Mouse (Mus musculus) midbrain, embryonic 14.5 days (tissue): ENCODE measurements around the gene Rps6ka1. TPM values are rescaled to one million over a fixed set of nuclear protein-coding genes. Genes with fewer than 3 reads are reported as not detected.
"Not testable (repeated sequence)": the region's sequence is repeated elsewhere in the genome, so short reads cannot be mapped to it uniquely, and the experiment has no call there.

ENCODE experiments used
- ATAC-seq: fragments of 200-750 bp; cut with Nextera tagmentation; 2 replicates; pipeline ENCODE4 v1.8.0; 2017; ENCODE audit warnings: moderate number of reproducible peaks, moderate library complexity; ENCODE audit not compliant: low FRiP score, low TSS enrichment
- DNase-seq: peaks from one replicate; pipeline ENCODE4 v3.0.0-alpha.2; 2015
- H3K27ac ChIP-seq: fragments of 300-500 bp; sonication (generic); replicated peaks from 2 replicates; pipeline ENCODE4 v1.5.1; 2014; ENCODE audit warnings: mild to moderate bottlenecking, low read depth, low read length, moderate library complexity
- H3K27me3 ChIP-seq: fragments of 300-500 bp; sonication (generic); 2 replicates; pipeline ENCODE4 v1.6.1; 2014; ENCODE audit warnings: low read length, control low read depth, mixed read lengths; ENCODE audit not compliant: control insufficient read depth, insufficient read depth
- H3K36me3 ChIP-seq: fragments of 300-500 bp; sonication (generic); 2 replicates; pipeline ENCODE4 v1.6.1; 2014; ENCODE audit warnings: low read length, control low read depth; ENCODE audit not compliant: control insufficient read depth, insufficient read depth
- H3K4me1 ChIP-seq: fragments of 300-500 bp; sonication (generic); 2 replicates; pipeline ENCODE4 v1.6.1; 2014; ENCODE audit warnings: mild to moderate bottlenecking, antibody characterized with exemption, low read length, control low read depth; ENCODE audit not compliant: control insufficient read depth, insufficient read depth
- H3K4me2 ChIP-seq: fragments of 300-500 bp; sonication (generic); 2 replicates; pipeline ENCODE4 v1.6.1; 2014; ENCODE audit warnings: mild to moderate bottlenecking, low read length, moderate library complexity
- H3K4me3 ChIP-seq: fragments of 300-500 bp; sonication (generic); replicated peaks from 2 replicates; pipeline ENCODE4 v1.5.1; 2014; ENCODE audit warnings: low read depth, low read length
- H3K9ac ChIP-seq: fragments of 300-500 bp; sonication (generic); replicated peaks from 2 replicates; pipeline ENCODE4 v1.6.1; 2014; ENCODE audit warnings: mild to moderate bottlenecking, low read length, moderate library complexity
- H3K9me3 ChIP-seq: fragments of 300-500 bp; sonication (generic); 2 replicates; pipeline ENCODE4 v1.6.1; 2016; ENCODE audit warnings: low read length, control low read depth, mixed read lengths; ENCODE audit not compliant: control insufficient read depth
- WGBS: fragments of 180-500 bp; shearing (Covaris S2); extraction: QIAGEN DNeasy Blood & Tissue Kit; methylation state at CpG from one replicate; pipeline ENCODE4 v1.1.7; 2014; 5-methylcytosine and 5-hydroxymethylcytosine counted together
- polyA plus RNA-seq: library from polyadenylated mRNA; unstranded; fragments of >200 nt; fragmentation: Nextera tagmentation; extraction: Ambion mirVana; gene quantifications from 2 replicates; pipeline ENCODE4 v1.2.1, GENCODE M21; 2014

Rps6ka1 gene
- 18.8 and 22.0 TPM in 2 replicates for polyA plus RNA-seq

DNA sequence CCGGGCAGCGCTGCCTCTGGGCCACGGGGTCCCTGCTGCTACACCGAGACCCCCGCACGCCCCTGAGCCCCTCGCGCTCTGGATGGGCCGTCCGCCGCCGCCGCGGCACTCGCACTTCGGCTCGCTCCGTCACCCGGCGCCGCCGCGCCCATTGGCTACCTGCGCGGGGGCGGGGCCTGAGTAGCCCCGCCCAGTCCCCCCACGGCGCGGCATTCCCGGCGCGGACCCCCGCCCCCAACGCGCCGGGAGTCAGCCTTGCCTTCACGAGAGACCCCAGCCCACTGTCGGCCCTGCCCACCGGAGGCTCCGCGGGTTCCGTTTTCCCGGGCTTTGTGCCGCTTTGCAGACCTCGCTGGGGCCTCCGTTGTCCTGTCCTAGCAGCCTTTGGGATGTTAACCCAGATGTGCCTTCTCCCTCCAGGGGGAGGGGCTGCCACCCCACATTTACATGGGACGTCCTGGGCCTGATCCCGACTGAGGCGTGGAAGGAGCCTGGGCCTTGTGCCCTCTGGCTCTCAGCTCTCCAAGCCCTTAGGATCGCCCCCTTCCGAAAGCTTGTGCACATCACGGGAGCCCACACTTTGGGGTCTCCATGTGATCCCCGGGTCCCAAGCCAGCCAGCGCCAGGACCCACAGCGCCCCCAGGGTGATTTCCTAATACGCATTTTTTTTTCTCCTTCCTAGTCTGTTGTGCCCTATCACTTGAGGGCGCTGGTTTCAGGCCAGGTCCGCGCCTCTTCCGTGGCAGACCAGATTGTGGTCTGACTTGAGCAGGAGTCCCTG, at the start of gene Rps6ka1:
TSS of gene Rps6ka1 (minus strand) at position 126 of the 782 bp plus-strand sequence.
- Histone ChIP-seq H3K4me2 (peak within 1 kb of the TSS; percentile 93), H3K27ac (peak within 1 kb of the TSS; percentile 80), H3K36me3 (no peaks in the 10 kb centered on the region), H3K9ac (peak within 1 kb of the TSS; percentile 81), H3K4me1 (no peaks in the 10 kb centered on the region), H3K9me3 (no peaks in the 10 kb centered on the region), H3K27me3 (no peaks in the 10 kb centered on the region), H3K4me3 (peak within 1 kb of the TSS; percentile 75)
- ATAC-seq (peak; percentile 92), DNase-seq (peak; percentile 95)
- WGBS, result under 1% methylated on average over 61 of the region's 61 CpGs

- no peaks in the 10 kb centered on the region for H3K9me3 ChIP-seq
- no peaks in the 10 kb centered on the region for H3K27me3 ChIP-seq
- DNase-seq (no peak), ATAC-seq (no peak)
- H3K4me1 ChIP-seq, result no peaks in the 10 kb centered on the region
- 81% methylated on average over 3 of the region's 3 CpGs for WGBS
- H3K27ac ChIP-seq, result no peak overlapping the region
- no peaks in the 10 kb centered on the region for H3K36me3 ChIP-seq
- no peak overlapping the region for H3K4me2 ChIP-seq
- H3K9ac ChIP-seq, result no peak overlapping the region
- no peak overlapping the region for H3K4me3 ChIP-seq
Measured at GRCm38 (mm10) chr4:133931785-133932184, 44.2 kb upstream of the Rps6ka1 start.

DNA sequence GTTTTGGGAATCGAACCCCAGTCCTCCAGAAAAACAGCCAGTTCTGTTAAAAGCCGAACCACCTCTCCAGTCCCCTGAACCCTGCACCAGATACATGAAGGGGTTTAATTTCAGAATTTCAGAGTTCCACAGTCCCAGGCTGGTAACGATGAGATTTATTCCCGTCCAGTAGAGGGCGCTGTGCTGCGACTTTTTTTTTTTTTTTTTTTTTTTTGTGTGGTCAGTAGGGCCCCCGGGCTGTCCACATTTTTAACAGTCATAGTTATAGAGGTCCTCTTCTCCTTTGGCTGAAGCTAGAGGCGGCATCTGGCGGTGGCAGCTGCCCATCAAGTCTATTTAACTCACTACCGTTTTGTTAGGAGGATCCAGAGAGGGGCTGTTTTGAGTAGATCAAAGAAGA, 43.8 kb upstream of the Rps6ka1 start:
- Histone ChIP-seq H3K4me3 (no peak overlapping the region), H3K27me3 (no peaks in the 10 kb centered on the region), H3K36me3 (no peaks in the 10 kb centered on the region), H3K9me3 (no peaks in the 10 kb centered on the region), H3K4me1 (no peaks in the 10 kb centered on the region), H3K9ac (no peak overlapping the region), H3K27ac (no peak overlapping the region), H3K4me2 (no peak overlapping the region)
- DNase-seq (peak; percentile 40), ATAC-seq (no peak)
- 14% methylated on average over 10 of the region's 10 CpGs for WGBS

GRCm38 (mm10) chr4:133929278-133929670, 41.7 kb upstream of the Rps6ka1 start:
- no peaks in the 10 kb centered on the region for H3K36me3 ChIP-seq
- WGBS, result 53% methylated on average over 7 of the region's 7 CpGs
- H3K9ac ChIP-seq, result no peak overlapping the region
- H3K27ac ChIP-seq, result no peak overlapping the region
- ATAC-seq (no peak), DNase-seq (no peak)
- H3K4me1 ChIP-seq, result no peaks in the 10 kb centered on the region
- H3K4me2 ChIP-seq, result no peak overlapping the region
- H3K4me3 ChIP-seq, result no peak overlapping the region
- no peaks in the 10 kb centered on the region for H3K9me3 ChIP-seq
- no peaks in the 10 kb centered on the region for H3K27me3 ChIP-seq

DNA sequence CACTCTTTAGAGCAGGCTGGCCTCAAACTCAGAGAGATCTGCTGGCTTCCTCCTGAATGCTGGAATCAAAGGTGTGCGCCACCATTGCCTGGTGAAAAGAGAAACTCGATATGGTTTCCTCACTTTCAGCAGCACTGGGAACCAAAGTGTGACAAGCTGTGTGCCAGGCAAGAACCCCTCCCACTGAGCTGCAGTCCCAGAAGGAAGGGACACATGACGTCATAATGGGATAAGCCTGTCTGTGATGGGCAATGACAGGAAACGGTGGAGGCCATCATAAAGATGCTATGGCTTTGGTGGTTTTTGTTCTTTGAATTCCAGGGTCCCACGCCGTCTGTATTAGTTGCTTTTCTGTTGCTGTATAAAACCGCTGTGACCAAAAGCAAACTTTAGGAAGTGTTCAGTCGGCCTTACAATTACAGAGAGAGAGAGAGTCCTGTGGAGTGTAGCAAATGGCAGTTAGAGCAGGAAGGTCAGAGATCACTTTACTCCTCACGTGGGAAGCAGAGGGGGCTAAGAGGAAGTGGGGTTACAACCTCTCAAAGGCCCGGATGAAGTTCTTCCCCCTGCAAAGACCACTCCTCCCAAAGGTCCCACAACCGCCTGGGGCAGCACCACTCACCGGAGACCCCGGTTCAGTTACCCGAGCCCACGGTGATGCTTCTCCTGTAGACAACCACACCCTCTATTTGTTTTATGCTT, 41.1 kb upstream of the Rps6ka1 start:
- ATAC-seq, result no peak
- H3K27ac ChIP-seq, result no peak overlapping the region
- no peak overlapping the region for H3K4me2 ChIP-seq
- H3K27me3 ChIP-seq, result no peaks in the 10 kb centered on the region
- H3K4me3 ChIP-seq, result no peak overlapping the region
- DNase-seq, result no peak
- 66% methylated on average over 15 of the region's 15 CpGs for WGBS
- no peaks in the 10 kb centered on the region for H3K9me3 ChIP-seq
- no peaks in the 10 kb centered on the region for H3K4me1 ChIP-seq
- H3K9ac ChIP-seq, result no peak overlapping the region
- no peaks in the 10 kb centered on the region for H3K36me3 ChIP-seq

GRCm38 (mm10) chr4:133925204-133925603, 37.6 kb upstream of the Rps6ka1 start:
- Histone ChIP-seq H3K27ac (no peak overlapping the region), H3K9me3 (no peaks in the 10 kb centered on the region), H3K4me1 (no peaks in the 10 kb centered on the region), H3K4me3 (no peak overlapping the region), H3K27me3 (no peaks in the 10 kb centered on the region), H3K36me3 (no peaks in the 10 kb centered on the region), H3K4me2 (no peak overlapping the region), H3K9ac (no peak overlapping the region)
- DNase-seq (no peak), ATAC-seq (no peak)
- WGBS, result 79% methylated on average over 4 of the region's 4 CpGs

DNA sequence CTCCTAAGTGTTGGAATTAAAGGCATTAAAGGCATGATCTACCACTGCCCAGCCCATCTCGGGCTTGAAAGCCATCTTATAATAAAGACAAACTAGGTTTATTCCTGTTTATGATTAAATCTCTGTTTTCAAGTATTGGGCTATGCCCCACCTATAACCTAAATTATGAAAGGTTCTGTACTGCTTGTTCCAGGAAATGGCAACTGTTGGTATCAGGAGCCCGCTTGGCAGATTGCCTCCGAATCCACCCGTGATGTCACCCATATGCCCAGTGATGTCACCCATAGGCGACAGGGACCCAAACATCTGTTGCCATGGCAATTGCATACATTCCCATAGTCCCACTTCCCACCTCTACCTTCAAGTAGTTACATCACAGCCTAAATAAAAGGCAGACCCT, 36.1 kb upstream of the Rps6ka1 start:
- H3K9ac ChIP-seq, result no peak overlapping the region
- H3K27ac ChIP-seq, result no peak overlapping the region
- ATAC-seq, result no peak
- 89% methylated on average over 5 of the region's 5 CpGs for WGBS
- H3K36me3 ChIP-seq, result no peaks in the 10 kb centered on the region
- no peaks in the 10 kb centered on the region for H3K27me3 ChIP-seq
- no peak overlapping the region for H3K4me2 ChIP-seq
- H3K4me3 ChIP-seq, result no peak overlapping the region
- H3K9me3 ChIP-seq, result no peaks in the 10 kb centered on the region
- DNase-seq, result no peak
- no peaks in the 10 kb centered on the region for H3K4me1 ChIP-seq

GRCm38 (mm10) chr4:133918093-133918825, 30.7 kb upstream of the Rps6ka1 start:
- not testable (repeated sequence) for H3K9me3 ChIP-seq, H3K9ac ChIP-seq, H3K27ac ChIP-seq, H3K4me2 ChIP-seq, DNase-seq, ATAC-seq, H3K4me1 ChIP-seq, H3K36me3 ChIP-seq, H3K27me3 ChIP-seq, H3K4me3 ChIP-seq
- WGBS, result 90% methylated on average over 15 of the region's 23 CpGs
